Mouse (Mus musculus) kidney, embryonic 15.5 days (tissue): ENCODE data around the gene Ass1. TPM values are rescaled to one million over a fixed set of nuclear protein-coding genes. Genes with fewer than 3 reads are reported as not detected.
A peak's percentile ranks its signal among the peaks of the same experiment; 100 is the strongest.

Experiments
- ATAC-seq: fragments of 200-750 bp; cut with Nextera tagmentation; replicated peaks from 2 replicates; pipeline ENCODE4 v1.8.0; 2017; ENCODE audit warnings: moderate TSS enrichment; ENCODE audit not compliant: low FRiP score
- H3K27ac ChIP-seq: fragments of 300-500 bp; sonication (generic); 2 replicates; pipeline ENCODE4 v1.5.1; 2015; ENCODE audit warnings: mild to moderate bottlenecking, inconsistent platforms
- H3K27me3 ChIP-seq: fragments of 300-500 bp; sonication (generic); 2 replicates; pipeline ENCODE4 v1.6.1; 2015; ENCODE audit warnings: inconsistent platforms
- H3K36me3 ChIP-seq: fragments of 300-500 bp; sonication (generic); 2 replicates; pipeline ENCODE4 v1.6.1; 2015; ENCODE audit warnings: inconsistent platforms
- H3K4me1 ChIP-seq: fragments of 300-500 bp; sonication (generic); 2 replicates; pipeline ENCODE4 v1.6.1; 2015; ENCODE audit warnings: inconsistent platforms
- H3K4me2 ChIP-seq: fragments of 300-500 bp; sonication (generic); 2 replicates; pipeline ENCODE4 v1.6.1; 2015; ENCODE audit warnings: moderate library complexity, mild to moderate bottlenecking, inconsistent platforms
- H3K4me3 ChIP-seq: fragments of 300-500 bp; sonication (generic); replicated peaks from 2 replicates; pipeline ENCODE4 v1.5.1; 2015; ENCODE audit warnings: mild to moderate bottlenecking, inconsistent platforms
- H3K9ac ChIP-seq: fragments of 300-500 bp; sonication (generic); 2 replicates; pipeline ENCODE4 v1.6.1; 2015; ENCODE audit warnings: mild to moderate bottlenecking, inconsistent platforms
- H3K9me3 ChIP-seq: fragments of 300-500 bp; sonication (generic); replicated peaks from 2 replicates; pipeline ENCODE4 v1.6.1; 2016; ENCODE audit warnings: inconsistent platforms
- WGBS: fragments of 180-500 bp; shearing (Covaris S2); methylation state at CpG from one replicate; pipeline ENCODE4 v1.1.7; 2015; ENCODE audit warnings: mixed read lengths; 5-methylcytosine and 5-hydroxymethylcytosine counted together
- polyA plus RNA-seq: library from polyadenylated mRNA; unstranded; fragments of >200 nt; fragmentation: Nextera tagmentation; extraction: Ambion mirVana; gene quantifications from 2 replicates; pipeline ENCODE4 v1.2.1, GENCODE M21; 2015

The Ass1 gene
- polyA plus RNA-seq, 1 experiment from 2014 or later = 77.8 TPM

DNA sequence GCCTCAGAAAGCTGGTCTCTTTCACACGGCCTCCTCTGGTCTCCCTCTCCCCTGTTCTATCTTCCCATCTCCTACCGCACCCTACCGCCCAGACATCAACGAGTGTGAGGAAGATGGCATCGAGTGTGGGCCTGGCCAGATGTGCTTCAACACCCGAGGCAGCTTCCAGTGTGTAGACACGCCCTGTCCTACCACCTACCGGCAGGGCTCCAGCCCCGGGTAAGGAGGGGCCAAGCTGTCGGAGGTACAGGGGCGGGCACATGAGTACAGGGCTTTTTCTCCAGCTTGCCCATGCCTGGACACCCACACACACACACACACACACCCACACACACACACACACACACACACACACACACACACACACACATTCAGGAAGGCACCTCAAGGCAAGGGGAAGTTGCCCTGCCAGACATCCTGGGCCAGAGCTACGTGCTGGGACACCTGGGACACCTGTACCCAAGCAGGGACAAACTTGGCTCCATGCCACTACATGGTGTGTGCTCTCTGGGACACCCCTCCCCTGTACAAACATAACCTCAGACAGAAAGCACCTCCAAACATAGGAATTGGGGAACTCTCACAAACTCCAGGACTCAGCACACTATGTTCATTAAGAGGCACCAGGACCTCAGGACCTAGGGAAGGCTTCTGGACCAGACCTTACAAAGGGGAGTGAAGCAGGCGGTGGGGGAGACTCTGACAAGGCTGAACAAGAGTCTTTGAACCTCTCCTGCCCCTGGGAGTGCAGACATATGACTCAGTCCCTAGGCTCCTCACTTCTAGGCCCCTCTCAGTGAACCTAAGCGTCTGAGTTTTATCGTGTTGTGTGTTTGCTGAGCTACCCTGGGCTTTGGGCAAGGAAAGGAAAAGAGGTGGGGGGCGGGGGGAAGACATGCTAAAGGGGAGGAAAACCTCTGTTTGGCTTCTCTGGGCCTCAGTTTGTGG is 10.7 kb upstream of the Ass1 start:
- peak overlapping the region; percentile 51; the same call in 1 of the 2 replicates for H3K4me3 ChIP-seq
- H3K9ac ChIP-seq = no peak overlapping the region
- H3K9me3 ChIP-seq = no peaks in the 10 kb centered on the region
- peak overlapping the region; percentile 94 for H3K4me2 ChIP-seq
- 45% methylated on average over 16 of the region's 16 CpGs for WGBS
- no peaks in the 10 kb centered on the region for H3K36me3 ChIP-seq
- 0 out of 2 replicates have a peak overlapping the region, but pooled peaks have one; percentile 3 for H3K27ac ChIP-seq
- H3K27me3 ChIP-seq = peaks cover 46% of the 10 kb centered on the region
- no peak for ATAC-seq
- H3K4me1 ChIP-seq = peaks cover 25% of the 10 kb centered on the region

DNA sequence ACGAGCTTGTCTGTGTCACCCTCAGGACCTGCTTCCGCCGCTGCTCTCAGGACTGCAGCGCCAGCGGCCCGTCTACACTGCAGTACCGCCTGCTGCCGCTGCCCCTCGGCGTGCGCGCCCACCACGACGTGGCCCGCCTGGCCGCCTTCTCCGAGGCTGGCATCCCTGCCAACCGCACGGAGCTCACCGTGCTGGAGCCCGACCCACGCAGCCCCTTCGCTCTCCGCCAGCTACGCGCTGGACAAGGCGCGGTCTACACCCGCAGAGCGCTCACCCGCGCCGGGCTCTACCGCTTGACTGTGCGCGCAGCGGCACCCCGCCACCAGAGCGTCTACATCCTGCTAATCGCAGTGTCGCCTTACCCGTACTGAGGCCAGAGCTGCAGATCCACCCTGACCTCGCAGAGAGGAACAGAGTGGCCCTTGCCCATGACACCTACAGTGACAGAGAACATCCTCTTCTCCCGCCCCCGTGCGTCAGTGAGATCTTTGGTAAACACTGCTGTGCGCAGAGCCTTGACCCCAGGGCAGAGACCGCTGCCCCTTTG is 9.9 kb upstream of the Ass1 start:
- under 1% methylated on average over 48 of the region's 48 CpGs for WGBS
- H3K27ac ChIP-seq = no peak overlapping the region
- ATAC-seq = peak; percentile 50; the same call in 1 of the 2 replicates

DNA sequence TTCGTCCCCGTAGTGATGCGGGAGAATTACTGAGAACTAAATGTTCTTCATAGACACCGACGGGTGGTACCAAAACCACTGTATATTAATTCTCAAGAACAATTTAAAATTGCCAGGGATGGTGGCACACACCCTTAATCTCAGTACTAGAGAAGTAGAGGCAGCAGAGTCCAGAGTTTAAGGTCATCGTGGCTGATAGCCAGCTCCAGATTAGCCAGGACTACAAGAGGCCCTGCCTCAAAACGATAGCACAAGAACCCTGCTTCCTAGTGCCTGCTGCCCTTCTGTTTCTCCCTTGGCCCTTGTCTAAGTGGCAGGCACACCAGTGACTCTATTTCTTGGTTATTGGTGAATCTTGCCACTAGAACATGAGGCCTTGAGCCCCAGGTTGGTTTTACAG is 9.1 kb upstream of the Ass1 start:
- Histone ChIP-seq H3K27me3 (peaks cover 46% of the 10 kb centered on the region), H3K9me3 (no peaks in the 10 kb centered on the region), H3K9ac (no peak overlapping the region), H3K36me3 (no peaks in the 10 kb centered on the region), H3K4me2 (no peak overlapping the region), H3K4me3 (no peak overlapping the region), H3K27ac (no peak overlapping the region), H3K4me1 (peaks cover 24% of the 10 kb centered on the region)
- WGBS = 80% methylated on average over 7 of the region's 7 CpGs
- no peak for ATAC-seq

More for the DNA sequence above, 9.9 kb upstream of the Ass1 start:
- peak overlapping the region; percentile 50 for H3K9ac ChIP-seq
- H3K9me3 ChIP-seq = no peaks in the 10 kb centered on the region
- peak overlapping the region; percentile 51 for H3K4me3 ChIP-seq
- H3K4me1 ChIP-seq = peaks cover 24% of the 10 kb centered on the region
- no peaks in the 10 kb centered on the region for H3K36me3 ChIP-seq
- H3K27me3 ChIP-seq = peaks cover 46% of the 10 kb centered on the region
- peak overlapping the region; percentile 94 for H3K4me2 ChIP-seq

DNA sequence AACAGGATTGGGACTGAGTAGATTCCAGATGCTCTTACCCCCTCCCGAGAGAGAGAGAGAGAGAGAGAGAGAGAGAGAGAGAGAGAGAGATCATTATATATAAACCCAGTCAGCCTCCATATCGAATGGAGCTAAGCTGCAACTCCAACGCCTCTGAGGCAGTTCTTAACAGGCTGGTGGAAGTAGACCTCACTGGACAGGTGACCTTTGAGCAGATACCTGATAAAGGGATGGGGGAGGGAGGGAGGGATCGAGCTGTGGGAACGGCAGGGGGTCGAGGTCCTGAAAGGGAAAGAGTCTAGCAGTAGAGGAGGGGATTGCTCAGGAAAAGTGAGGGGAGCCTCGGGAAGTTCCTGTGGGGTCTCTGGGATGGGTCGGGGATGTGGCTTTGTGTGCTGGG is 8.0 kb upstream of the Ass1 start:
- Histone ChIP-seq H3K4me3 (no peak overlapping the region), H3K4me2 (no peak overlapping the region), H3K27me3 (peaks cover 46% of the 10 kb centered on the region), H3K9me3 (no peaks in the 10 kb centered on the region), H3K36me3 (no peaks in the 10 kb centered on the region), H3K27ac (no peak overlapping the region), H3K9ac (no peak overlapping the region), H3K4me1 (peaks cover 24% of the 10 kb centered on the region)
- WGBS = 35% methylated on average over 8 of the region's 8 CpGs
- ATAC-seq = no peak

DNA sequence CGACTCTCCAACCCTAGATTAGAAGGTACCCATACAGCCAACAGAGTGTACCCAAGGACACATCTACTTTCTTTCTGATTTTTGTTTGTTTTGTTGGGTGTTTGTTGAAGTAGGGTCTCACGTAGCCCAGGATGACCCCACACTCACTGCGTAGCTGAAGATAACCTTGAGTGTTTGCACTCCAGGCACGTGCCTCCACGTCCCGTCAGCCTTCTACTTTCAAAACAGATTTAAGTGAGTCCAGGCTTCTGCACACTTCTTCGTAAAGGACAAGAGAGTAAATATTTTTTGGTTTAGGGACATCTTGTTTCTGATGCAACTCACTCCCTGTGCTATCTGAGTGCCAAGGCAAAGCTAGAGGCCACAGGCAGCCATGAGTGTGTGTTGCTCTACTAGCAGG is 6.8 kb upstream of the Ass1 start:
- 0 out of 2 replicates have a peak overlapping the region, but pooled peaks have one; percentile 1 for H3K27ac ChIP-seq
- no peak for ATAC-seq
- H3K9me3 ChIP-seq = no peaks in the 10 kb centered on the region
- 83% methylated on average over 7 of the region's 7 CpGs for WGBS
- H3K9ac ChIP-seq = no peak overlapping the region
- H3K4me2 ChIP-seq = no peak overlapping the region
- peaks cover 42% of the 10 kb centered on the region for H3K27me3 ChIP-seq
- H3K36me3 ChIP-seq = no peaks in the 10 kb centered on the region
- H3K4me1 ChIP-seq = peaks cover 24% of the 10 kb centered on the region
- H3K4me3 ChIP-seq = no peak overlapping the region

DNA sequence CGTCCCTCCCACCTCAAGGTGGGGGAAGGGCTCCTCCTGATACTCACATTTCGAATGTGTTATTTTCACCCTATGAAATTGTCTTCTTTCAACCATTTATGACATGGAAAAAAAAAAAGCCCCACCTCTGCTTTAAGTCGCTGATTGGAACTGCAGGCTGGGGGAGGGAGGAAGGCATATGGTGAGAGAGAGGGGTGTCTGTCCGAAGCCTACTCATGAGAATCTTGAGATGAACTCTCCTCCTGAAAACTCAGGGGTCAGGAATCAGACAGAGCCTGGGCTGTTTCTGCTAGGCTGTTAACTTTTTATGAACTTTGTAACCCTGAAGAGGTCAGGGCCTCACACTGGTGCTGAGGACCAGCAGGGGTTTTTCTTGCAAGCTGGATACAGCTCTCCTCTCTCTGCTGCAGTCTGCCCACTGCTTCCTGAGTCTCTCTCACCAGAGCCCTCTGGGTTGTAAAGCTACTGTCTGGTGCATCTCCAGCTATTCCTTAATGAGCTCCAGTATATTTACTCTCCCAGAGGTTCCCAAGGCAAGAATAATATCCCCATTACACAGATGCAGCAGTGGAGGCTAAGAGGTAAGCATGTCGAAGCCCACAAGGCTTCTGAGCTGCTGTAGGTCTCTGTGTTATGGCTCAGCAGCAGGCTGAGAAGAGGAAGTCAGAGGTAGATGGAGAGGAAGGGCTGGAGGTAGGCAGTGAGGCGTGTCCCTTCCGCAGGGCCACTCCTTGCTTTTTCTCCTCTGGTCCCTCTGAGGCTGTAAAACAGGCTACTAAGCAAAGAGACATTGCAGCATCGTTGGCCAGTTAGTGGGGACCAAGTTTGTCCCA is 6.1 kb upstream of the Ass1 start:
- Histone ChIP-seq H3K36me3 (no peaks in the 10 kb centered on the region), H3K4me2 (no peak overlapping the region), H3K9me3 (no peaks in the 10 kb centered on the region), H3K27ac (peak overlapping the region; percentile 73), H3K27me3 (peaks cover 42% of the 10 kb centered on the region), H3K4me1 (peaks cover 24% of the 10 kb centered on the region), H3K9ac (no peak overlapping the region), H3K4me3 (no peak overlapping the region)
- ATAC-seq = no peak; the same call in 1 of the 2 replicates
- 30% methylated on average over 8 of the region's 8 CpGs for WGBS

DNA sequence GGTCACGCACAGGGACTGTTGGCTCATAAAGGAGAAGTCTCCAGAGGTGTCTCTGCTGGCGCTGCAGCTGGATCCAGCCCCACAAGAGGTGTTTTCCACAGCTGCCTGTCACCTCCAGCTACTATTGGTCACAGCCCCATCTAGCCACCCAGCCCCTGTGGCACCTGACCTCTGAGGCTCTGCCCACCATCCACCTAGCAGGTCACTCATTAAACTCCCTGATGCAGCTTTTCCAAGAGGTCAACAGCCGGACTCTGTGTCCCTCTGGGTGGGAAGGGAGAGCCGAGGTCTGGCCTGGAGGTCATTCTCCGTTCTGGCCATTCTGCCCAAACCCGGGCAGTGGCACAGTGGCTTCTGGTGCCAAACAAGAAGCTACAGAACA is 5.5 kb upstream of the Ass1 start:
- no peaks in the 10 kb centered on the region for H3K36me3 ChIP-seq
- ATAC-seq = no peak
- H3K9me3 ChIP-seq = no peaks in the 10 kb centered on the region
- no peak overlapping the region for H3K4me2 ChIP-seq
- 46% methylated on average over 6 of the region's 6 CpGs for WGBS
- H3K4me1 ChIP-seq = peaks cover 21% of the 10 kb centered on the region
- peak overlapping the region; percentile 73 for H3K27ac ChIP-seq
- H3K4me3 ChIP-seq = no peak overlapping the region
- peaks cover 42% of the 10 kb centered on the region for H3K27me3 ChIP-seq
- no peak overlapping the region for H3K9ac ChIP-seq

DNA sequence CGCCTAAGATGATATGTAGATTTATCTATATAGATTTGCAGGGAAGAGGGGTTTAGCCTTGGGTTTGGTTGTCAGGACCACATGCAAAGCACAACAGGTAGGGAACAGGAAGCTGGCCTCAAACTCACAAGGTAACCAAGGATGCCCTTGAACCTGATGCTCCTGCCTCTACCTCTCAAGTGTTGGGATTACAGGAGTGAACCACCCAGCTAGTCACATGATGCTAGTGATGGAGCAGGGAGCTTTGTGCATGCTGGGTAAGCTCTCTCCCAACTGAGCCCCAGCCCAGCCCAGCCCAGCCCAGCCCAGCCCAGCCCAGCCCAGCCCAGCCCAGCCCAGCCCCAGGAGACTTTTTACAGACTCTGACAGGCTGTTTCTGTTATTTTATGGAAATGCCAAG is 2.5 kb upstream of the Ass1 start:
- H3K9me3 ChIP-seq = no peaks in the 10 kb centered on the region
- no peak overlapping the region for H3K9ac ChIP-seq
- peaks cover 39% of the 10 kb centered on the region for H3K27me3 ChIP-seq
- H3K36me3 ChIP-seq = no peaks in the 10 kb centered on the region
- ATAC-seq = no peak
- 80% methylated on average over 1 of the region's 1 CpGs for WGBS
- peaks cover 32% of the 10 kb centered on the region for H3K4me1 ChIP-seq
- no peak overlapping the region for H3K27ac ChIP-seq
- no peak overlapping the region for H3K4me3 ChIP-seq
- no peak overlapping the region for H3K4me2 ChIP-seq

DNA sequence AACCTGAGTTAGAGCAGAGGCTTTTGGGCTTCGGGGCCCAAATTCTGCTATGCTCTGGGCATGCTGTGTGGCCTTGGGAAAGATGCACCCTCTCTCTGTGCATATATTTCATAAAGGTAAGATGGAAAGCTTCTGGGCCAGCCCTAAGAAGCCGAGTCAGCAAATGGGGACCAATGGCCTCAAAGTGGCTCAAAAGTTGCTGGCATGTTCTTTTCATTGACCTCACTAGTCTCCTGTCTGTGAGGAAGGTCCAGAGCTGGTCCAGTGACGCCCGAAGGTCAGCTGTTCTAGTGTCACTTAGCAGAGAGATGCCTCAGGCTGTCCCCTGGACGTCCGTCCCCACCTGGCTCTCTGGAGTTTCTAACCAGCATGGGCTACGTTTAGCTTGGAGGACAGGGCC is 1.1 kb upstream of the Ass1 start:
- no peak overlapping the region for H3K9ac ChIP-seq
- no peaks in the 10 kb centered on the region for H3K9me3 ChIP-seq
- H3K4me3 ChIP-seq = no peak overlapping the region
- no peak overlapping the region for H3K27ac ChIP-seq
- no peaks in the 10 kb centered on the region for H3K36me3 ChIP-seq
- peaks cover 31% of the 10 kb centered on the region for H3K4me1 ChIP-seq
- no peak overlapping the region for H3K4me2 ChIP-seq
- 84% methylated on average over 7 of the region's 7 CpGs for WGBS
- ATAC-seq = no peak
- H3K27me3 ChIP-seq = peaks cover 35% of the 10 kb centered on the region

DNA sequence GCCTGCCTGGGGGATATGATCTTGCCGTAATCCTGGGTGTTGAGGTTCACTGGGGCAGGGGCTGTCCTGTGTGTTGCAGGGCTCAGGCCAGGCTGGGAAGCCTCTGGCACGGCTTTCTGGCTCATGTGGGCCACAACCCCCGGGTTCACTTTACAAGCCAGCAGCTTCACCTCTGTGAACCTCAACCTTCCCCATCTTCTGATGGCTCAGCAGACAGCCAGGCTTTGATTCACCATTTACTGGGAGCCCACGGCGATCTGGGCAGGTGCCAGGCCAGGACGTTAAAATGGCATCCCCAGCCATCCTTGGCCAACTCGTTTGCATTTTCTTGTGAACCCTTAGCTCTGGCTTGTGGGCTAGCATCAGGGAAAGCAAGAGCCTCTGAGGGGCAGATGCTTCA is 527 bp upstream of the Ass1 start:
- Histone ChIP-seq H3K4me2 (peak overlapping the region; percentile 91), H3K4me3 (peak overlapping the region; percentile 50), H3K4me1 (peaks cover 25% of the 10 kb centered on the region), H3K9ac (no peak overlapping the region), H3K36me3 (no peaks in the 10 kb centered on the region), H3K27ac (no peak overlapping the region), H3K27me3 (peaks cover 35% of the 10 kb centered on the region), H3K9me3 (no peaks in the 10 kb centered on the region)
- ATAC-seq = no peak
- WGBS = 23% methylated on average over 7 of the region's 7 CpGs

DNA sequence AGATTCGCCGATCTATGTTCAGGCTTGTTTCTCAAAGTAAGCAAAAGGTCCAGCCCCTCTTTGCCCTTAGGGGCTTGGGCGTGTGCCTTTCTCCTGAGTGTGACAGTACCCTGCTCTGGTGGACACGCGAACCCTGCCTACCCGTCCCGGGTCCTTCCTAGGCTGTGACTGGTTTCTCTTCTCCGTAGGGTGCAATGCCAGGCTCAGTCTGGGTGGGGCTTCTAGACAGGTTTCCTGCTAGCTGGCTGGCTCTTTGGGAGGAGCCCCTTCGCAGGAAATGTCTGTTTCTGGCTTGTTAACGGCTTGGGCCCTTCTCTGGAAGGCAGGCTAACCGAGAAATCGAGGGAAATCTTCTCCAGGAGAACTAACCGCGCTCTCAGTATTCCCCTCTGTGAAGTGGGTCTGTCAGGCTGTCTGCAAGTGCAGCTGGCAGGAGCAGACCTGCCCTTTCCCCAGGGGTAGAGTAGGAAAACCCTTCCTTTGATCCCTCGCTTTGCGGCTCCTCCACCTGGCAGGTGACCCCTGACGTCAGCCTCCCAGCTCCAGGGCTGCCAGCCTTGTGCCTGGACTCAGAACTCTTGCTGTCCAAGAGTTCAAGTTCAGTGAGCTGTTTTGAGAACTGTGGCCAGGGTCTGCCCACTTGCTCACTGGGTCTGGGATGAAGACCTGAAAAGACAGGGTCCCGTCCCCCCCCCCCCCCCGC is 827 bp downstream of the Ass1 start:
- H3K4me1 ChIP-seq = peaks cover 23% of the 10 kb centered on the region
- no peak overlapping the region for H3K27ac ChIP-seq
- H3K4me3 ChIP-seq = peak overlapping the region; percentile 50
- H3K36me3 ChIP-seq = no peaks in the 10 kb centered on the region
- 0 out of 2 replicates have a peak, but pooled peaks have one; percentile 45 for ATAC-seq
- peak overlapping the region; percentile 91 for H3K4me2 ChIP-seq
- H3K9ac ChIP-seq = peak overlapping the region; percentile 31
- peaks cover 35% of the 10 kb centered on the region for H3K27me3 ChIP-seq
- H3K9me3 ChIP-seq = no peaks in the 10 kb centered on the region
- WGBS = 6% methylated on average over 19 of the region's 19 CpGs
